Mouse (Mus musculus) cerebellum, adult 2 months (tissue): ENCODE measurements around the gene Ssc4d.

ENCODE experiments used
- CTCF ChIP-seq: fragments of 200-500 bp; IDR thresholded peaks from 2 replicates; pipeline ENCODE4 v1.5.1; 2011; ENCODE audit warnings: low read depth, mild to moderate bottlenecking, control low read depth, low read length, moderate library complexity, borderline replicate concordance; ENCODE audit not compliant: insufficient read depth
- POLR2A ChIP-seq: fragments of 200-500 bp; IDR thresholded peaks from 2 replicates; pipeline ENCODE4 v1.6.1; 2011; ENCODE audit warnings: low read length, control low read depth, borderline replicate concordance; ENCODE audit not compliant: insufficient read depth

- TF ChIP-seq CTCF (no peak), POLR2A (no peak)
These were observed 28.4 kb downstream of the Ssc4d start for GRCm38 (mm10) chr5:135945916-135946408.
